Mouse (Mus musculus) embryonic fibroblast, embryonic 13.5 days (primary cell): ENCODE measurements around the gene Lrrc4.

Experiments used
- CTCF ChIP-seq: IDR thresholded peaks from 2 replicates; pipeline ENCODE4 v1.5.1; 2011; ENCODE audit warnings: mild to moderate bottlenecking, control low read depth, low read length, moderate library complexity, borderline replicate concordance; ENCODE audit not compliant: insufficient read depth
- POLR2A ChIP-seq: IDR thresholded peaks from 2 replicates; pipeline ENCODE4 v1.6.1; 2011; ENCODE audit warnings: low read depth, mild to moderate bottlenecking, control low read depth, low read length, moderate library complexity

DNA sequence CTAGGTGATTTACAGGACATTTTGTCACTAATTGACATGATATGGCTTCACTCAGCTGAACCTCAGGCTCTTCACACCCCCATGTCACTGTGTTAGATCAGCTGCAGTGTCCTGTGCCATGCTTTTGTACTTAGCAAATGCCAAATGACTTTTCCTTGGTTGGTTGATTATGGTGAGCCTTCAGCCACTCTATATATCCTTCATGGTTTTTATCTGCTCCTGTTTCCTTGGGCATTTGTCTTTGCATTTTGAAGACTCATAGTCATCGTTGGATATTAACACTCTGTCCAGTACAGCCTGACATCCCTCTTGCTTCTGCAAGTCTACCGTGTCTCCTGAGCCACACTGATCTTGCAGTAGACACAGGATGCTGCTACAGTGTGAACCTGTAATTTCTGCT lies 27.5 kb upstream of the Lrrc4 start:
- TF ChIP-seq CTCF (no peak), POLR2A (no peak)
